Mouse (Mus musculus) granulocyte monocyte progenitor cell, adult 5-6 weeks (primary cell): ENCODE data around the gene Gm11114. TPM values are rescaled to one million over a fixed set of nuclear protein-coding genes. Genes with fewer than 3 reads are reported as not detected.

Source experiments
- ATAC-seq: replicated peaks from 2 replicates; pipeline ENCODE4 v1.8.0; 2016; ENCODE audit warnings: mild to moderate bottlenecking, moderate TSS enrichment, inconsistent platforms; ENCODE audit not compliant: poor library complexity, severe bottlenecking
- total RNA-seq, 2 experiments: library from RNA; stranded (forward) in 1 of 2; stranded (reverse) in 1 of 2; fragments of 200-712, 200-1000 nt in 1 of 2; fragments of >200 nt in 1 of 2; fragmentation: Nextera tagmentation in 1 of 2; gene quantifications; 2 replicates each; pipeline ENCODE4 v1.2.3; 2014 to 2017

The Gm11114 gene
- total RNA-seq, 2 experiments from 2014 or later = not detected

GRCm38 (mm10) chr9:85355559-85355958 lies 43.0 kb downstream of the Gm11114 start:
- ATAC-seq = no peak

DNA sequence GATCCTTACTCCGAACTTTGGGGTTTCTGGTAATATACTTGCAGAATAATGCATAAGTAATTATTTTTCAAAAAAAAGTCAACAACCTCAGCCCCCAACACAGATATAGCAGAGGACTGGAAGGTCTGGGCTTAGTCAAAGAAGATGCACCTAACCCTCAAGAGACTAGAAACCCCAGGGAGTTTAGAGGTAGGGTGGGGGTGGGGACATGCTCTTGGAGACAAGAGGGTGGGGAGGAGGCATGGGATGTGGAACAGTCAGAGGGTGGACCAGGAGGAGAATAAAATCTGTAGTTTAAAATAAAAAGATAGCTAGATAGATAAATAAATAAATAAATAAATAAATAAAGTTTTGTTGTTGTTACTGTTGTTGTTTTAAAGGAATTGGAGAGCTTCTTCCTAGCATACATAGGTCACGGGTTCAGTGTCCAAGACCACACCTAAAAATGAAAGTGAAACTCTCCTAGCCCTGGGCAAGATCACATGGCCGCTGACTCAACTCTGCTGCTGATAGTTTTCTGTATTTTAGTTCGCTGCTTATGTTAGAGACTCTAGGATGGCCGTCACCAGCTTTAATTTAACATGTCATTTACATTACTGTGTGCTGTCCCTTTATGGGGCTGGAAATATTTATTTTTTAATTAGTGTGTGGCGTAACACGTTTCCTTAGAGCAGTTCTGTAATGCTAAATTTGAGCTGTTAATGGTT lies 44.7 kb downstream of the Gm11114 start:
- peak; percentile 85 for ATAC-seq

Other genes with a start within 250 kb of the Gm11114 start
- gene Tent5a, start 14.6 kb downstream of the Gm11114 start, total RNA-seq (2014; fragmentation: Nextera tagmentation) = 43.0 and 43.5 TPM in 2 replicates
- 42.8 and 48.8 TPM in 2 replicates for gene Tent5a, start 14.6 kb downstream of the Gm11114 start, total RNA-seq (2017)